Mouse (Mus musculus): ENCODE measurements around the gene Fank1.

The Fank1 gene

DNA sequence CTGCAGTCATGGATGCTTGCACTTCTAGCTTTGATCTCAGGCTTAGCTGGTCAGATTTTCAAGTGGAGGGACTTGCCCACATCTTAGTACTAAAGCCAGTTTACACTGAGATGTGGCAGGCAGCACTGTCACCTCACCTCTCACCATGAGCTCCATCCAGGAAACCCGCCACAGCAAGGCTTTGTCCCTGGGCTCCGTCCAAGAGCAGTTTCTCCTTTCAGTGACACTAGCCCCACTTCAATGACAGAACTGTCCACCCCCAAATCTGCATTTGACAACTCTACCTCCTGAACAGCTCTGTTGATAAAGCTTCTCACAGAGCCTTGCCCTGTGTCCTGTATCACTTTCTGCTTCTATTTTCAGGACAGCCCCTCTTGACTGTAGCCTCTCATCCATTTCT lies 71.5 kb downstream of the Fank1 start:
- no peak for TF ChIP-seq GATA4 (IDR thresholded peaks at IDR 0.05; ENCODE audit: insufficient replicate concordance, low read length)

DNA sequence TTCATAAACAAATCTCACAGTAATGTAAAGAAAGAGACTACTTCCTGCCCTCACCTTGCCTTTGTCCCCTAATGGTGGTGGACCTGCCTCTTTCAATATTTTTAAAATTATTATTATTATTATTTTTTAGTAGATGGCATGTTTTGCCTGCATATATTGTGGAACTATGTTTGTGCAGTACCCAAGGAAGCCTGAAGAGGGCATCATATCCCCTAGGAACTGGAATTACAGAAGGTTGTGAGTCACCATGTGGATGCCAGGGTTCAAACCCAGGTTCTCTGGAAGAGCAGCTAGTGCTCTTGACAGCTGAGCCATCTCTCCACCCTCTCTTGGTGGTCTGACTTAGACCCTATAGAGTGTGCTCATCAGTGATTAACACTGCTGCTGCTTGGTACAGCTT lies 74.1 kb downstream of the Fank1 start:
- TF ChIP-seq GATA4 (IDR thresholded peaks at IDR 0.05; ENCODE audit: insufficient replicate concordance, low read length) = no peak

DNA sequence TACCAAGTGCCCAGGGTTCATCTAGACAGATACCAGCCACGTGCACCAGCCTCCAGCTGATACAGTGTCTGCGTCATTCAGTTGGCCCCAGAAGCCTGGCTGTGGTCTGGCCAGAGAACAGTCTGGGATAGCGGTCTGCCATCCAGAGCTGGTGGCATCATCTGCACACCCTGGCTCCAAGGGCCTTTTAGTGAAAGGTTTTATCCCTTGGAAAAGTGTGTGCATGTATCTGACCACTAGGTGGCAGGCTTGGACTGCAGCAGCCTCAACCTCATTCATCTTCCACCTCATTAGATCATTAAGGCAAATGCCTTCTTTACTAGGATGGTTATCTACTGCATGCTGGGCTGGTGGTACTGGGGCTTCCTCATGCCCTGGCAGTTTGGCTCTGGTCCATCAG lies 79.6 kb downstream of the Fank1 start:
- no peak for TF ChIP-seq GATA4 (IDR thresholded peaks at IDR 0.05; ENCODE audit: insufficient replicate concordance, low read length)

DNA sequence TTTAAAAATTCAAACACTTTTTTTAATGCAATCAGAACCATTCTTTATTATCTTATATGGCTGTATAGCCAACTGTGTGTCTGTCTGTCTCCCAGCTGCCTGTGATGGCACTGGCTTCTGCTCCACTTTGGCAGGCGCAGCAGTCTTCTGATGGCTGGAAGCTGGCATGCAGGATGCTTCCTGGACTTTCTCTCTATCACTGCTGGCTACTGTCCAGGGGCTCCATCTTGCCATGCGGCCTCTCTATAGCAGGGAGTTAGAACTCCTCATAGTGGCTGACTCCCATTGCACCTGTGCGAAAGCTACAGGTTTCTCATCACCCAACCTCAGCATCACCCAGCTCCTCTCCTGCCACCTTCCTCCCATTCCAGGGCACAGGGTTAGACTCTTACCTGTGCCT lies 81.8 kb downstream of the Fank1 start:
- no peak for TF ChIP-seq GATA4 (IDR thresholded peaks at IDR 0.05; ENCODE audit: insufficient replicate concordance, low read length)

DNA sequence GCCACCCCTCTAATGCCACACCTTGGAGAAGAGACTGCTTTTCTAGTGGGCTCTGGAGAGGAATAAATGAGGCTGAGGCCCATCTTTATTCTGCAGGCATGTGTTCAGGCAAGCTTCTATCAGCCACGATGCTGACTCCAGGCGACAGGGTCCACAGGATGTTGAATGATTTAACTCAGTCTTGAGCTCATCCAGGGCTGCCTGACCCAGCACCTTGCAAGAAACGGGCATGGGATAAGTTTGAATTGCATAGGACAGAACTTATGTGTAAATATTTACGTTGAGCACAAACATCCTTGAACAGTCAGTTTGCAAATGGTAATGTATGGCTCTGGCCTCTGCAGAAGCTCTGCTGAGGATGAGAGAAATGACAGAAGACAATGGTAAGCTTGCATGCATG lies 82.9 kb downstream of the Fank1 start:
- no peak for TF ChIP-seq GATA4 (IDR thresholded peaks at IDR 0.05; ENCODE audit: insufficient replicate concordance, low read length)

DNA sequence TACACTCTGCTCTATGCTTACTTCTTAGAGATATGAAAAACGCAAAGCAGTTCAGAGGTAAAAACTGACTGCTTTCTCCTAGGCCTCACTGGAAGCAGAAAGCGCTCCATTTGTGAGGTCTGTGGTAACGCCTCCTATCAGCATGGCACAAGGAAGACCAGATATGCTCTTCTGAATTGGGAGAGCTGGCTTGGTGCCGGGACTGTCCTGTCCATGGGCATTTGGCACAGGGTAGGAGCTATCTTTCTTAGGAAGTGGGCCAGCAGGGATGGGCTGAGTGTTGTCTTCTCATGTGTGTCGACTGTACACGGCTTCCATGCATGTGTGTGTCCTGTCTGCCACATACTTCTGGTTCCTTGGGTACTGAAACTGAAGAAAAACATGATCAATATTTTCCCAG lies 85.6 kb downstream of the Fank1 start:
- TF ChIP-seq GATA4 (IDR thresholded peaks at IDR 0.05; ENCODE audit: insufficient replicate concordance, low read length) = no peak

DNA sequence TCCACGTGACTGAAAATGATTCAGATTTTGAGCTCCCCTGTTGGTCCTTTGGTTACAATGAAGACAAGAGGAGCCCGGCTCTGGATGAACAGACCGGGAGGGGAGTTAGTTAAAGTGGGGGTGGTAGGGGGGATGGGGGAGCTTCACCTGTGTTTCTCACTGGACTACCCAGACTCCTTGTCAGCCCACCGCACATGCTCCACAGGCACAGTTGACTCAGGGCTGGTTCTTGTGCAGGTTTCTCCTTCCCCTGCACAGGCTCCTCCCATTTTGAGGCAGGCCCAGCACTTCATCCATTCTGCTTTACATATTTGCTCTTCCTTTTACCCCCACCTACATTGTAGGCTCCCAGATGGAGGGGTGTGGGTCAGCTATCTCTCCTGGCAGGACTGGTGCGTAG lies 86.1 kb downstream of the Fank1 start:
- TF ChIP-seq GATA4 (IDR thresholded peaks at IDR 0.05; ENCODE audit: insufficient replicate concordance, low read length) = no peak

DNA sequence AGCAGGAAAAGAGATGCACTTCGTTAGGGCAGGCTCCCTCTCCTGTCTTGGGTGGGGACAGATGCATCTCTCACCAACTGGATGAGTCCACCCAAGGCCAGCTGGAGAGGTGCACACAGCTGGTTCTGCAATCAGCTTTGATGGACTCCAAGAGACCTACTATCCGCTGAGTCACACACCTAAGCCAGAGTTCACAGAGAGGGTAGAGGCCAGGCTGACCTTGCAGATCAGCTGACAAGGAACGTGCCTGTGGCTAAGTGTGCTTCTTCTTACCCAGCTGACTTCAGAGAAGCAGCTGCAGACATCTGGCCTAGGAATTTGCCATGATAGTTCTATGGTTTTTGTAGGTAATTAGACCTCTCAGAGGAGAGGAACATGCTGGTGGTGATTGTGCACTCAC lies 86.5 kb downstream of the Fank1 start:
- no peak for TF ChIP-seq GATA4 (IDR thresholded peaks at IDR 0.05; ENCODE audit: insufficient replicate concordance, low read length)

DNA sequence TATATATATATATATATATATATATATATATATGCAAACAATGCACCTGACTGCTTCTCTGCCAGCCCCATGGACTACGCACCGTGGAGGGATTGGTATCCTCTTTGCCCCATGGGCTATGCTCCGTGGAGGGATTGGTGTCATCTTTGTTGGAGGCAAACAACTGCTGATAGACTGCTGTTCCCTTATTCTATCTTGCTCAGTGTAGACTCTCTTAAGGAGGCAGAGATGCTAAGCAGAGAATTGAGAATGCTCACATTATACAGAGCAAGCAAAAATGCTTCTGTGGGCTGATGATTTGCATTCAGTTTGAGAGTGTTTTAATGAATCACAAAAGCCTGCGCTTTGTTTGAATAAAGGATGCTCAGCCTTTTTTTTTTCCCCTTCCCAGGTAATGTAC lies 87.0 kb downstream of the Fank1 start:
- TF ChIP-seq GATA4 (IDR thresholded peaks at IDR 0.05; ENCODE audit: insufficient replicate concordance, low read length) = no peak

DNA sequence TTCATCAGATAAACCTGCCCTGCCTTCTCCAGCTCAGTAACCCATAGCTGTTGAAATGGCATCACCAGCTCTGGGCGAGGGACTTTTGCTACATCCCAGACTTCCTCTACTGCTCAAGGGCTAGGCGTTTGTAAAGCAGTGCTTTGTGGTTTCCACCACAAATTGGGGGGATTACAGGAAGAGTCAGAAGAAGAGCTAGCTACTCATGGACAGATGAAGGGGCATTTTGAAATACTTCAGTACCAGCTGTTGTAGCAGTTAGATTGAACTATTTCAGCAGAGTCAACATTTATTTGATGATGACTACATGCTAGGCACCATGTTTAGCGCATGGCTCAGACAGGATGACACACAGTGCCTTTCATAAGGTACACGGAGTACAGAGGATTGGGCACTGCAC lies 93.6 kb downstream of the Fank1 start:
- no peak for TF ChIP-seq GATA4 (IDR thresholded peaks at IDR 0.05; ENCODE audit: insufficient replicate concordance, low read length)

DNA sequence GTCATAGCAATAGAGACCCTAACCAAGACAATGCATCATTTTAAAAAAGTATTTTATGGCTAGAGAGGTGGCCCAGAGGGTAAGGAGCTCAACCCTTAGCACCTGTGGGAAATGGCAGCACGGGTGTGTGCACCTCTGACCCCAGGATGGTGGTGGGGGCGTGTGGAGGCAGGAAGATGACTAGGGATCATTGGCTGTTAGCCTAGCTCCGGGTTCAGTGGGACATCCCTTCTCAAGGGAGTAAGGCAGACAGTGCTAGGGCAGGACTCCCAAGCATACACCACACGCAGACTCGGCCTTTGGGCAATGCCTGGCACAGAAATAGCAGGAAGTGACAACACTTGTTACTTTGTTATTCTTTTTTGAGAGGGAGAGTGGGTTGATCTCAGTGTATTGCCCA lies 96.0 kb downstream of the Fank1 start:
- TF ChIP-seq GATA4 (IDR thresholded peaks at IDR 0.05; ENCODE audit: insufficient replicate concordance, low read length) = no peak

DNA sequence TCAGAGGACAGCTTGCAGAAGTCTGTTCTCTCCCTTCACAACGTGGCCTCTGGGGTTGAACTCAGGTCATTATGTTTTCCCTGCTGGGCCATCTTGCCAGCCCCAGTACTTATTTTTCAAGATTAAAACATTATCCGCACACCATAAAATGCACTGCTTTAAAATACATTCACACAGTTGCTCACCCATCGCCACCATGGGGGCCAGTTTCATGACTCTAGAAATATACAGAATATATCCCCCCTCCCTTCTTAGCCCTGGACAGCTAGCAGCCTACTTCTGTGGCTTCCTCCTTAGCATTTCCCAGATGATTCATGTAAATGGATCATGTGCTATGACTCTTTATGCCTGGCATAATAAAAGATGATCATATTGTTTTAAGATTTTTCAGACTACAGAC lies 99.5 kb downstream of the Fank1 start:
- TF ChIP-seq GATA4 (IDR thresholded peaks at IDR 0.05; ENCODE audit: insufficient replicate concordance, low read length) = no peak

DNA sequence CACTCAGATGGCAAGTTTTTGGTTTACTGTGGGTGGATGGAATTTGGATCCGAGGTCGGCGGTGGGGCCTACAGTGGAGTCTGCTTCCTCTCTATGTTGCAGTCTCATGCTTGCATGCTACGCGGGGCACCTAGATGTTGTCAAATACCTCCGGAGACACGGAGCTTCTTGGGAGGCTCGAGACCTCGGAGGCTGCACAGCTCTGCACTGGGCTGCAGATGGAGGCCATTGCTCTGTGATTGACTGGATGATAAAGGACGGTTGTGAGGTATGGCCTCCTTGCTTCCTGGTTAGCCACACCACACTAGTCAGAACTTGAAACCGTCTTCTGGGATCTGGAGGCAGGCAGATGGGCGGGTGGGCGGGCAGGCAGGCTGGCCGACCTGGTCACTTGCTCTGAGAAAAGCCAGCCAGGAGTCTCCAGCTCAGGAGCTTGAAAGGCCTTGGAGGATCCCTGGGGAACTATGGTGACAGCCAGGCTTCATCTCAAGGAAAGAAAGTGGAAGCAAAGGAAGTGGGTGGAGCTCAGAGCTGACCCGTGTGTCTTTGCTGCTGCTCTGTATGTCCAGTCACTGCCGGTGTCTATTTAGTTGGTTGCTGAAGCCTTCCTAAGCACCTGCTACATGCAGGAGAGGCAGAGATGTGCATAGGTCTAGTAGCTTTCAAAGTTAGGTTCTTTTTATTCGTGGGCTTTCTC lies 100.1 kb downstream of the Fank1 start:
- TF ChIP-seq GATA4 (IDR thresholded peaks at IDR 0.05; ENCODE audit: insufficient replicate concordance, low read length) = no peak

DNA sequence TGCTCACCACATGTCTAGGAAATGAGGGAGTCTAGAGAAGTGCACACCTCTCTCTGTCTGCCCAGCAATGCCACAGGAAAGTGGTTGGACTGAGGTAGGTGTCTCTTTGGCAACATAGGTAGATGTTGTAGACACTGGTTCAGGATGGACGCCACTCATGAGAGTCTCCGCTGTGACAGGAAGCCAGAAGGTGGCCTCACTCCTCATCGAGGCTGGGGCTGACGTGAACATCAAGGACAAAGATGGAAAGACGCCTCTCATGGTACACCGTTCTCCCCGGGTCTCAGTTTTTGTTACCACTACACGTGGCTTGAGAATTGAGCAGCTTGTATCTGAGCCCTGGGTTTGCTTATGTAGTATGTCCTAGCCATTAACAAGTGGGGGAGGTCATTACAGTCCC lies 103.1 kb downstream of the Fank1 start:
- TF ChIP-seq GATA4 (IDR thresholded peaks at IDR 0.05; ENCODE audit: insufficient replicate concordance, low read length) = no peak

DNA sequence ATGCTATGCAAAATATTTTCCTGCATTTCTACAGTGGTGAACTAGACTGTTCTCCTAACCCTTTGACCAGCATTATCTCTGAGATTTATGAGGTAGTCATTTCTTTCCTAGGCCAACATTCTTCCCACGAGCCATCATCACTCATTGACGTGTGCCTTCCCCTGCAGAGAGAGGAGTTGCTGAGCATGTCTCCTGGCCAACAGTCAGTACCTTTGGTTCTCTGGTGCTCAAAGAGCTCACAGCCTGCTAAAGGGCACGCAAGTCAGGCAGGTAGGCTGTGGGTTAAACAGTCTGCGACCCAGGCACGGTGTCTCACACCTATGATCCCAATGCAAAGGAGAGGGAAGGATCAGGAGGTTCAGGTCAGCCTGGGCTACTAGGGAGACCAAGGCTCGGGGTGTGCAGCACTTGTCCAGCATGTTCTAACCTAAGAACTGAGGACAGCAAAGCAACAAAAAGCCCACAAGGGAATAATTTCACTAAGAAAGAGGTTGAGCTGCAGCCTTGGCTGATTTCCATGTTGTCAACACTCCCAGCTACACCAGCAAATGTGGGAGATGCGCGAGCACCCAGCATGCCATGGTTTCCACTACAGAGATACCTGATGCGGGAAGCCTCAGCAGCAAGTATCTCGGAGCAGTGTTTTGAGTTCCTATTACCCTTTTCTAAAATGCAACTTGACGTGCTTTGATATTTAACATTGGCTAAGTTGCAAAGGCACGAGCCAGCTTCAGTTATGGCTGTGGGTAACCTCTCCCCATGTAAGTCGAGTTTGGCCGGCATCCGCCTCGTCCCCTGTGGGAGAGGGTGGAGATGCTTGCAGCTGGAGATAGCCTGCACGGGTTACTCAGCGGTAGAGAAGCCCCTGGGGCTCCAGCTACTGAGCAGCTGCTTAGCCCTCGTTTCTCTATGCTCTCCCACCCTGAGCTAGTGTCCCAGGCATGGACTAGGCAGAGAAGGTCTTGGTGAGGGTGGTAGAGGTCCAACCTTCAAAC lies 112.6 kb downstream of the Fank1 start:
- TF ChIP-seq GATA4 (IDR thresholded peaks at IDR 0.05; ENCODE audit: insufficient replicate concordance, low read length) = no peak

DNA sequence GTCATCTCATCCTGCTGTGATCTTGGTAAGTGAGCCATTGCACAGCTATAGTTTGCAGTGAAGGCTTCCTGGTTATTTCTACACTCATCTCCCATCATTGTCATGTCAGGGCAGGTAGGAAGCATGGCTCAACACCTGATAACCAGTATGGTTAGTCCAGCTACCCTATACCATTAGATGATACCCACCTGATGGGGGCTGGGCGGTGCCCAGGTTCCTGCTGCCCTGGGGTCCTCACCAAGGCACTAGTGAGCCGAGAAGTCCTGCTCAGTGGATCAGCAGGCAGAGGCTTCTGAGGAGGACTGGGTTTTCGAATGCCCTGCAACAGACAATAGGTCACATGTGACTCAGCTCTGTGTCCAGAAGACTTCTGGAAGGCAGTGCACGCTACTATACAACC lies 113.3 kb downstream of the Fank1 start:
- TF ChIP-seq GATA4 (IDR thresholded peaks at IDR 0.05; ENCODE audit: insufficient replicate concordance, low read length) = no peak

Data from liver, adult (tissue).